Mouse (Mus musculus) regulatory T cell (primary cell): ENCODE data around the gene Tenm4.

Source experiments
- in situ Hi-C: fragments of 300-600 bp; cut with MboI, MseI; formaldehyde crosslinking; loops from one replicate; pipeline ENCODE4 v1.15.1; 2025; ENCODE audit warnings: high pct_unique_total_duplicates

Gene Tenm4

GRCm38 (mm10) chr7:96725603-96726002, 554.6 kb downstream of the Tenm4 start:
- in situ Hi-C loops = no loop called here

DNA sequence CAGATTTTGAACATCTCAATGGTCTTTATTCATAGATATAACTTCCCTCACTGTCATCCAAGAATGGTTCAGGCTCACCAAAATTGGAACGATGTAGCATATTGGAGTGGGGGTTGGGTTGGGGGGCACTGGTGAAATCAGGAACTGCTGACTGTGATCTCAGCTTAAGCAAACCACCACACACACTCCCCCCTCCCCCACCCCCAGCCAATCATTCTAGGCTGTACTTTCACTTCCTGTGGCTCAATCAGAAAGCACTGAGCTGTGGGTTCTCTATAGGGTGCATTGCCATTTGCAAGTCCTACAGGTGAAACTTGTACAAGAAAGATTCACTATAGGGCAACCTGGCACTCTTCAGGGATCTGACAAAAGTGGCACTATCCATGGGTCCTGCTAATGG, 559.3 kb downstream of the Tenm4 start:
- in situ Hi-C loops = no loop called here

DNA sequence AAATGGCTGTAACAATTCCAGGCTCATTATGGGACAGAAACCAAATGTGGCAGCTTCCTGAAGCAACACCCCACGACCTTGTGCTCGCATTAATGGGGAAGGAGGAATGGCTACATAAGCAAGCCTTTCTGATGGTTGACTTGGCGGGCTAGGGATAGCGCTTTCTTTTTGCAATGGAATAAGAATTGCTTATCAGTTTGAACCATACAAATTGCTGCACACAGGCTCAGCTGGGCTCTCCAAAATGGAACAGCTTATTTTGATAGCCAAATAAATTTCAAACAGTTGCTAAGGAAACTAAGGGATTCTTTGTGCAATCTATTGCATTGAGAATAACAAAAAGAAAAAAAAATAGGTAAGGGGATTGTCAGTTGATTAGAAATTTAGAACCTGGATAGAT, 560.9 kb downstream of the Tenm4 start:
- in situ Hi-C loops = no loop called here

- in situ Hi-C loops = no loop called here
These were observed 563.4 kb downstream of the Tenm4 start for GRCm38 (mm10) chr7:96734315-96735058.

GRCm38 (mm10) chr7:96740631-96741030, 569.6 kb downstream of the Tenm4 start:
- in situ Hi-C loops = no loop called here

DNA sequence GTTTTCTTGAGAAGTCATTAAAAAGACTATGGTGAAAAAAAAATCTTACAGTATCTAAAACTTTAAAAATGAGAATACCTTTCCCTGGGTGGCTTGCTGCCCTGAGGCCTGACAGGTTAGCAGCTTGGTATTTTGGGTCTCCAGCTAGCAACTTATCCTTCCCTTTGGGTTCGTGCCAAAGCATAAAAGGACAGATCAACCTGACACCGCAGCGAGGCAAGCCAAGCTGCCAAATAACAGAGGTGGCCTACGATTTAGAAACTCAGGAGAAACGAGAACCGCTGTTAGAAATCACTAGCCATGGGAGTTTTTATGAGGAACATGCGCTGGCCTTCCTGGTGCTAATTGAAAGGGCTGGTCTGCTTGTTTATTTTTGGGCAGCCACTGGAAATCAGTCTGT, 571.2 kb downstream of the Tenm4 start:
- in situ Hi-C loops = no loop called here

DNA sequence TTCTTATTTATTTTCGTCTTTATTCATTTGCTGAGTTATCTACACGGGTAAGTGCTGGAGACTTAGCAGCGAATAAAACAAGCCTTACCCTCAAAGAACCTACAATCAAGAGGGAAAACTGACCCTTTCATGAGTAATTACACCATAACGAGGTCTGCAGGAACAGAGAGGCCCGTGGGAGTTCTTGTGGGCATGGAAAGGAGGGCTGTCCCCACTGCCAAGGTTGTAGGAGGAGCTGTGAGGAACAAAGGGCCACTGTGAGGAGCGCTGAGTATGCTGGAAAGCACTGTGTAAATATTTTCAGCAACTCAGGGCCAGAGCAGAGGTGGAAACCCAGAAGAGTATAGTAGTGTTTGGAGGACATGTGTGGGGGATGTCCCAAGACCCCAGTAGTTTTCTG, 574.9 kb downstream of the Tenm4 start:
- in situ Hi-C loops = no loop called here

DNA sequence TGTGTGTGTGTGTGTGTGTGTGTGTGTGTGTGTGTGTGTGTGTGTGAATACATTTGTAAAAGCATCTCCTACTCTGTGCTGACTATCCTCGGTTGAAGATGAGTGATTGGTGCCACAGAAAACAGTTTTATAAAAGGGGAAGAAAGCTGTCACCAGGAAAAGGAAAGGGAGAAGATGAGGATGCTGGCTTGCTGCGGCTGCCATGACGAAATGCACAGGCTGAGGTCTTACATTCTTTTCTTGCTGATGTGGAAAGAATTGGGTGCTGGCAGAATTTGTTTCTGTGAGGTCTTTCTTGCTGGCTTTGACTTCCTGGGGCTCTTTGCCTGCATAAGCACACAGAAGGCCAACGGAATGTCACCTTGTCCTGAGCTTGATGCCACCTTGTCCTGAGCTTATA, 575.7 kb downstream of the Tenm4 start:
- in situ Hi-C loops = no loop called here

- in situ Hi-C loops = no loop called here
These were observed 577.5 kb downstream of the Tenm4 start for GRCm38 (mm10) chr7:96748538-96749045.

GRCm38 (mm10) chr7:96749753-96750152, 578.7 kb downstream of the Tenm4 start:
- in situ Hi-C loops = loop anchor here (10.0 kb wide), 1 partner anchor 255 kb away; no protein-coding TSS in a partner anchor

- in situ Hi-C loops = loop anchor here (10.0 kb wide), 1 partner anchor 254 kb away; no protein-coding TSS in a partner anchor
These were observed 580.2 kb downstream of the Tenm4 start for GRCm38 (mm10) chr7:96751236-96751635.

DNA sequence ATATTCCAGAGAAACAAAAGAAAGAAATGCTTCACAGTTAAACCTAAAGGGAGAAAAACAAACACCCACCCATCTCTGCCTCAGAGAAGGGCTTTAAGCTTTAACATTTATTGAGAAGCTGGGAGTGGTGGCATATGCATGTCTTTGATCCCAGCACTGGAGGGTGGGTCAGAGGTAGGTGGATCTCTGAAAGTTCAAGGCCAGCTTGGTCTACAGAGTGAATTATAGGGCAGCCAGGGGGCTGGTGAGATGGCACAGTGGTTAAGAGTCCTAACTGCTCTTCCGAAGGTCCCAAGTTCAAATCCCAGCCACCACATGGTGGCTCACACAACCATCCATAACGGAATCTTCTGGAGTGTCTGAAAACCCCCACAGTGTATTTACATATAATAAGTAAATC, 581.7 kb downstream of the Tenm4 start:
- in situ Hi-C loops = loop anchor here (10.0 kb wide), 1 partner anchor 252 kb away; no protein-coding TSS in a partner anchor

- in situ Hi-C loops = loop anchor here (10.0 kb wide), 1 partner anchor 251 kb away; no protein-coding TSS in a partner anchor
These were observed 582.5 kb downstream of the Tenm4 start for GRCm38 (mm10) chr7:96753335-96754095.

GRCm38 (mm10) chr7:96754175-96754574, 583.1 kb downstream of the Tenm4 start:
- in situ Hi-C loops = loop anchor here (10.0 kb wide), 1 partner anchor 251 kb away; no protein-coding TSS in a partner anchor

DNA sequence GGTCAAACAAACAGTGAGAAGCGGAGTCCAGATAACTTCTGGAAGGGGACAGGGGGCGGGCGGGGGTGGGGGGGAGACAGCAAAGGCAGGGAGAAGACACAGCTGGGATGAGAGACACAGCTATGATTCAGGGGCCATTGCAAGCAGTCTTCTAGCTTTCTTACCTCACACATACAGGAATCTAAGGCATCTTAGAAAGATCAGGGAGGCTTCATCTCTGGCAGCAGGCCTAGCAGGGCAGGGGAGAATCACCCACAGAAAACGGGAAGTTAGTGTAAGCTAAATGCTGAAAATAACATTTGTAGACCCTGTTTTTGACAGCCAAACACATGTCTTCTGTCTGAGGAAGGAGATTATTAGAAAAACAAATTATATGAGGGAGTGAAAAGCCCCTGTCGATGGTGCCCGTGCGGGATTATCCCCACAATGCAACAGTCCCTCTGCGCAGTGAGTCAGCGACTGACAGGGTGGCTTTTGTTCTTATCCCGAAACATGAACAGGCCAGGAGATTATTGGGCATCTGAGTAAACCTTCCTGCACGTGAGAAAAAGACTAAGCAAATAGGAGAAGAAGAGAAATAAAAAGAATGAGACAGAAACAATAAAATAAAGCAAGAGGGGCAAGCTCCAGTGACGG, 584.5 kb downstream of the Tenm4 start:
- in situ Hi-C loops = loop anchor here (10.0 kb wide), 1 partner anchor 249 kb away; no protein-coding TSS in a partner anchor

GRCm38 (mm10) chr7:96756104-96756742, 585.2 kb downstream of the Tenm4 start:
- in situ Hi-C loops = loop anchor here (10.0 kb wide), 1 partner anchor 249 kb away; no protein-coding TSS in a partner anchor

DNA sequence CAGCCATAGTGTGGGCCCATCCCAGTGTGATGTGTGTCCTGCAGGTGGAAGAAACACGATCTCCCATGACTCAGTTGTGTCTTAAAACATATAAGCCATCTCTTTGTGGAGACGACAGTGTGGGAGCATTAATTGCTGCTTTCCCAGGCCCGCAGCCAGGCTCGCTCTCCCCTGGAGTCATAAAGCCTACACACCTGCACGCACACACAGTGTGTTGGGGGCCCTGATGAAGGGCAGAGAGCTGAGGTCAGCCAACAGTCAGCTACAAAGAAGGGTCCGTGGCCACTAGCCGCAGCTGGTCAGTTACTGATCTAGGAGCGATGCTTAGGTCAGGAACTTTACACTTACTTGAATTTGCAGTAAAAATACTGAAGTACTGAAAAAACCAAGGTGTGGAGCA, 586.0 kb downstream of the Tenm4 start:
- in situ Hi-C loops = loop anchor here (10.0 kb wide), 1 partner anchor 248 kb away; no protein-coding TSS in a partner anchor

DNA sequence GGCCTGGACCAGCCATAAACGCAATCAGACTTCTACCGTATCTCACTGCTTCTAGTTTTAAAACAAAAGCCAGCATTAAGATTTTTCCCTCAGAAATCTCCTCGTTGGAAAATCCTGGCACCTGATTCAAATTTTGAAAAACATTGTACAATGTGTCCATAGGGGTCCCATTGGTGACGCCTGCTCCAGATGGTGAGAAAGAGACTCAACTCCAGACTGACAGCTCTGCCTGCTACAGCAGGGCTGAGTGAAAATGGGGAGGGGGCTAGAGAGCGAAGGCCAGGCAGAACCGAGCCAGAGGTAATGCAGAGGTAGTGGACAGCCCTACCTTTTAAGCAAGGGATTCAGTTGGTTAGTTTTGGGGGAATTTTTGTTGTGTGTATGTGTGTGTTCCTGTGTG, 589.2 kb downstream of the Tenm4 start:
- in situ Hi-C loops = no loop called here

GRCm38 (mm10) chr7:96761151-96761550, 590.1 kb downstream of the Tenm4 start:
- in situ Hi-C loops = no loop called here

DNA sequence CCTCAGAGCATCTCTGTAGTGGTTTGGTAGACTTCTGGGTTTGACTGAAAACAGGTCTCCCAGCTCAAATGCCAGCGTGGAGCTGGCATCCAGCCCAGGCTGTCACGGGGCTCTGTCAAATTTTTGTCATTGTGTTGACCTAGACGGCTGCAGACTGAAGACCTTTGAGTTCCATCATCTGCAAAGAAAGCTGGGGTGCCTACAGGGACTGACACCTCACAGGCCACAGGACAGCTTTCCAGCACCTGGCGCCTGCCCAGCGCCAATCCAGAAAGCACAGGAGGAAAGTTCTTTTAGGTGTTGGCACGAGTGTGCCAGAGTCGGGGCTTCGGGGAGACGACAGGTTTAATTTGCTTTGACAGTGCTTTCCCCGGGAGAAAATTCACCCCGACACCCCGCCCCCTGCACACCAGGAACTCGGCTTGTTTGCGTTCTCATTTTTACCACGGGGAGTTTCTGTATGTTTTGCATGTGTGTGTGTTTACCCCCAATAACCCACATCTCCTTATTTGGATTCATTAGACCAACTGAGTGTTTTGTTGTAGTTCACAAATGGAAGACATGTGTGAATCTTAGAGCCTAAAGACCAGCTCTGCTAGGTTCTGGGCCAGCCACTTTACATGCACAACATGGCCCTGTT, 594.4 kb downstream of the Tenm4 start:
- in situ Hi-C loops = no loop called here

GRCm38 (mm10) chr7:96767090-96767489, 596.0 kb downstream of the Tenm4 start:
- in situ Hi-C loops = no loop called here
